Mouse (Mus musculus) heart, adult 2 months (tissue): ENCODE data around the gene Kirrel3.

ENCODE experiments used
- CTCF ChIP-seq: fragments of 200-600 bp; IDR thresholded peaks from 2 replicates; pipeline ENCODE4 v1.8.1; 2022; ENCODE audit warnings: antibody characterized with exemption, mild to moderate bottlenecking, moderate library complexity
- EP300 ChIP-seq: fragments of 200-500 bp; IDR thresholded peaks from 2 replicates; pipeline ENCODE4 v1.6.1; 2011; ENCODE audit warnings: low read depth, low read length, control low read depth; ENCODE audit not compliant: insufficient read depth
- POLR2A ChIP-seq: fragments of 200-500 bp; IDR thresholded peaks from 2 replicates; pipeline ENCODE4 v1.6.1; 2011; ENCODE audit warnings: mild to moderate bottlenecking, low read depth, low read length, control low read depth; ENCODE audit not compliant: insufficient read depth

GRCm38 (mm10) chr9:34987422-34988148 is 501.9 kb downstream of the Kirrel3 start:
- TF ChIP-seq CTCF = no peak
- no peak for TF ChIP-seq POLR2A
- no peak for TF ChIP-seq EP300
